Mouse (Mus musculus): ENCODE measurements at regions not wholly inside any gene's neighbourhood (a gene's known extent, or its start where the extent isn't known, plus 50 kb on each side); places are given as distances from the start of the nearest gene placed in this dataset.
"Not testable (repeated sequence)": the region's sequence is repeated elsewhere in the genome, so short reads cannot be mapped to it uniquely, and the experiment has no call there.

- TF ChIP-seq TAL1, GATA1 (IDR thresholded peaks at IDR 0.05; ENCODE audit: low read length): not testable (repeated sequence)
These were observed 69.7 kb upstream of the Trpm1 start for GRCm38 (mm10) chr7:64083978-64084377.

All from erythroblast, embryonic 14.5 days (primary cell).